Mouse (Mus musculus) cerebellum, adult 18-20 months (tissue): ENCODE measurements around the gene Col4a4.

ENCODE experiments used
- DNase-seq, 2 experiments: peaks; one replicate each; pipeline ENCODE4 v3.0.0; 2021

The Col4a4 gene

GRCm38 (mm10) chr1:82586713-82587399 is at the start of gene Col4a4, which contains the start of gene Col4a3:
Gene Col4a4, minus strand, starts transcription at chr1:82586849.
Gene Col4a3, plus strand, starts transcription at chr1:82586921.
- DNase-seq, result peak; percentile 21 to 49

- no peak for DNase-seq
Measured at GRCm38 (mm10) chr1:82636321-82636720, 49.7 kb upstream of the Col4a4 start.

GRCm38 (mm10) chr1:82635254-82635620 is 48.6 kb upstream of the Col4a4 start:
- no peak for DNase-seq

- DNase-seq, result peak; percentile 36 to 42
Measured at GRCm38 (mm10) chr1:82634545-82635253, 48.0 kb upstream of the Col4a4 start.

- no peak for DNase-seq
Measured at GRCm38 (mm10) chr1:82631169-82631792, 44.6 kb upstream of the Col4a4 start.

- no peak for DNase-seq
Measured at GRCm38 (mm10) chr1:82629495-82629894, 42.8 kb upstream of the Col4a4 start.

GRCm38 (mm10) chr1:82627652-82628051 is 41.0 kb upstream of the Col4a4 start:
- no peak for DNase-seq

- DNase-seq, result no peak
Measured at GRCm38 (mm10) chr1:82625474-82625873, 38.8 kb upstream of the Col4a4 start.

- no peak for DNase-seq
Measured at GRCm38 (mm10) chr1:82624934-82625333, 38.3 kb upstream of the Col4a4 start.

GRCm38 (mm10) chr1:82619981-82620380 is 33.3 kb upstream of the Col4a4 start:
- no peak for DNase-seq

GRCm38 (mm10) chr1:82618592-82618991 is 31.9 kb upstream of the Col4a4 start:
- no peak for DNase-seq

- DNase-seq, result no peak
Measured at GRCm38 (mm10) chr1:82618001-82618400, 31.4 kb upstream of the Col4a4 start.

GRCm38 (mm10) chr1:82612061-82612660 is 25.5 kb upstream of the Col4a4 start:
- no peak for DNase-seq

- DNase-seq, result no peak
Measured at GRCm38 (mm10) chr1:82608646-82609262, 22.1 kb upstream of the Col4a4 start.

GRCm38 (mm10) chr1:82605856-82606255 is 19.2 kb upstream of the Col4a4 start:
- no peak for DNase-seq

- no peak for DNase-seq
Measured at GRCm38 (mm10) chr1:82605347-82605746, 18.7 kb upstream of the Col4a4 start.

GRCm38 (mm10) chr1:82603198-82603950 is 16.7 kb upstream of the Col4a4 start:
- DNase-seq, result no peak

GRCm38 (mm10) chr1:82596864-82597596 is 10.4 kb upstream of the Col4a4 start:
- DNase-seq, result no peak

GRCm38 (mm10) chr1:82590266-82590665 is 3.6 kb upstream of the Col4a4 start:
- DNase-seq, result no peak

- DNase-seq, result no peak
Measured at GRCm38 (mm10) chr1:82585981-82586380, 668 bp downstream of the Col4a4 start.

- no peak for DNase-seq
Measured at GRCm38 (mm10) chr1:82578320-82578719, 8.3 kb downstream of the Col4a4 start.

- DNase-seq, result no peak
Measured at GRCm38 (mm10) chr1:82577915-82578314, 8.7 kb downstream of the Col4a4 start.
